Mouse (Mus musculus): ENCODE results near the gene Zfp616. TPM values are rescaled to one million over a fixed set of nuclear protein-coding genes. Genes with fewer than 3 reads are reported as not detected.

The Zfp616 gene
- not detected in 2 replicates for polyA plus RNA-seq (2016; fragmentation: Nextera tagmentation; extraction: Ambion mirVana)

GRCm38 (mm10) chr11:74069655-74070054 lies at the start of gene Zfp616:
TSS of gene Zfp616 (plus strand) at chr11:74069955.
- no peak for ATAC-seq
- no peaks in the 10 kb centered on the region for H3K27me3 ChIP-seq (replicated peaks)
- peaks cover 2% of the 10 kb centered on the region; the same call in 1 of the 2 replicates for H3K9me3 ChIP-seq (replicated peaks)
- H3K4me3 ChIP-seq, result no peak within 1 kb of the TSS
- no peak within 1 kb of the TSS for H3K27ac ChIP-seq
- no peak within 1 kb of the TSS for H3K4me2 ChIP-seq
- H3K36me3 ChIP-seq, result no peaks in the 10 kb centered on the region
- WGBS (ENCODE audit: insufficient replicate concordance), result 62% methylated on average over 1 of the region's 1 CpGs
- no peaks in the 10 kb centered on the region for H3K4me1 ChIP-seq
- H3K9ac ChIP-seq, result no peak within 1 kb of the TSS

- no peaks in the 10 kb centered on the region for H3K4me1 ChIP-seq
- H3K36me3 ChIP-seq, result no peaks in the 10 kb centered on the region
- ATAC-seq, result no peak
- 41% methylated on average over 3 of the region's 3 CpGs for WGBS (ENCODE audit: insufficient replicate concordance)
- no peaks in the 10 kb centered on the region for H3K9me3 ChIP-seq (replicated peaks)
- H3K27ac ChIP-seq, result no peak overlapping the region
- no peak overlapping the region for H3K9ac ChIP-seq
- no peaks in the 10 kb centered on the region for H3K27me3 ChIP-seq (replicated peaks)
- no peak overlapping the region for H3K4me2 ChIP-seq
- no peak overlapping the region for H3K4me3 ChIP-seq
These were observed 18.4 kb upstream of the Zfp616 start for GRCm38 (mm10) chr11:74051347-74051746.

- H3K4me2 ChIP-seq, result no peak within 1 kb of the TSS
- WGBS (ENCODE audit: insufficient replicate concordance), result 64% methylated on average over 2 of the region's 2 CpGs
These were observed 13.3 kb upstream of the Zfp616 start, which contains the start of the genes Olfr139 and Olfr399 for GRCm38 (mm10) chr11:74056451-74056850. TSS of gene Olfr139 (minus strand) at chr11:74056551. TSS of gene Olfr399 (minus strand) at chr11:74056615.

GRCm38 (mm10) chr11:74100724-74101123 lies 31.0 kb downstream of the Zfp616 start:
- no peak overlapping the region for H3K9ac ChIP-seq
- no peak for ATAC-seq
- no peaks in the 10 kb centered on the region for H3K27me3 ChIP-seq (replicated peaks)
- H3K36me3 ChIP-seq, result no peaks in the 10 kb centered on the region
- H3K4me2 ChIP-seq, result no peak overlapping the region
- H3K4me3 ChIP-seq, result no peak overlapping the region
- no peak overlapping the region for H3K27ac ChIP-seq
- no peaks in the 10 kb centered on the region for H3K4me1 ChIP-seq
- H3K9me3 ChIP-seq (replicated peaks), result 0 out of 2 replicates have a peak, but pooled peaks cover 3% of the 10 kb centered on the region
- 22% methylated on average over 2 of the region's 2 CpGs for WGBS (ENCODE audit: insufficient replicate concordance)

More at GRCm38 (mm10) chr11:74056451-74056850, 13.3 kb upstream of the Zfp616 start, which contains the start of the genes Olfr139 and Olfr399:
- Histone ChIP-seq H3K9me3 (replicated peaks) (0 out of 2 replicates have a peak, but pooled peaks cover 4% of the 10 kb centered on the region), H3K27me3 (replicated peaks) (no peaks in the 10 kb centered on the region), H3K4me3 (no peak within 1 kb of the TSS), H3K4me1 (no peaks in the 10 kb centered on the region), H3K9ac (no peak within 1 kb of the TSS), H3K27ac (no peak within 1 kb of the TSS), H3K36me3 (no peaks in the 10 kb centered on the region)
- no peak for ATAC-seq

GRCm38 (mm10) chr11:74101507-74101906 lies 31.8 kb downstream of the Zfp616 start:
- ATAC-seq, result no peak
- WGBS (ENCODE audit: insufficient replicate concordance), result 16% methylated on average over 2 of the region's 2 CpGs

GRCm38 (mm10) chr11:74105066-74105465 lies 35.3 kb downstream of the Zfp616 start:
- no peak overlapping the region for H3K27ac ChIP-seq
- H3K4me1 ChIP-seq, result no peaks in the 10 kb centered on the region
- ATAC-seq, result no peak
- H3K4me3 ChIP-seq, result no peak overlapping the region
- peaks cover 3% of the 10 kb centered on the region; the same call in 1 of the 2 replicates for H3K9me3 ChIP-seq (replicated peaks)
- H3K9ac ChIP-seq, result no peak overlapping the region
- 19% methylated on average over 5 of the region's 5 CpGs for WGBS (ENCODE audit: insufficient replicate concordance)
- H3K36me3 ChIP-seq, result no peaks in the 10 kb centered on the region
- no peaks in the 10 kb centered on the region for H3K27me3 ChIP-seq (replicated peaks)
- H3K4me2 ChIP-seq, result no peak overlapping the region

More at GRCm38 (mm10) chr11:74101507-74101906, 31.8 kb downstream of the Zfp616 start:
- Histone ChIP-seq H3K4me3 (no peak overlapping the region), H3K36me3 (no peaks in the 10 kb centered on the region), H3K9ac (no peak overlapping the region), H3K27me3 (replicated peaks) (no peaks in the 10 kb centered on the region), H3K4me2 (no peak overlapping the region), H3K9me3 (replicated peaks) (0 out of 2 replicates have a peak, but pooled peaks cover 3% of the 10 kb centered on the region), H3K4me1 (no peaks in the 10 kb centered on the region), H3K27ac (no peak overlapping the region)

GRCm38 (mm10) chr11:74113412-74113811 lies 43.7 kb downstream of the Zfp616 start, which contains the start of gene Olfr401:
TSS of gene Olfr401 (plus strand) at chr11:74113712.
- no peaks in the 10 kb centered on the region for H3K36me3 ChIP-seq
- no peaks in the 10 kb centered on the region for H3K27me3 ChIP-seq (replicated peaks)
- no peak within 1 kb of the TSS for H3K4me2 ChIP-seq
- H3K9ac ChIP-seq, result no peak within 1 kb of the TSS
- no peak within 1 kb of the TSS for H3K27ac ChIP-seq
- no peak for ATAC-seq
- no peaks in the 10 kb centered on the region for H3K4me1 ChIP-seq
- H3K9me3 ChIP-seq (replicated peaks), result peaks cover 8% of the 10 kb centered on the region
- H3K4me3 ChIP-seq, result no peak within 1 kb of the TSS

Other genes starting within 250 kb of the Zfp616 start
- gene Olfr393, start 218.5 kb upstream of the Zfp616 start, polyA plus RNA-seq (2016; fragmentation: Nextera tagmentation; extraction: Ambion mirVana), result not detected in 2 replicates
- not detected in 2 replicates for gene Olfr394, start 179.2 kb upstream of the Zfp616 start, polyA plus RNA-seq (2016; fragmentation: Nextera tagmentation; extraction: Ambion mirVana)
- gene Olfr395, start 160.7 kb upstream of the Zfp616 start, polyA plus RNA-seq (2016; fragmentation: Nextera tagmentation; extraction: Ambion mirVana), result not detected in 2 replicates
- gene Olfr23, start 133.3 kb upstream of the Zfp616 start, polyA plus RNA-seq (2016; fragmentation: Nextera tagmentation; extraction: Ambion mirVana), result not detected in 2 replicates
- gene Olfr397, start 109.1 kb upstream of the Zfp616 start, polyA plus RNA-seq (2016; fragmentation: Nextera tagmentation; extraction: Ambion mirVana), result not detected in 2 replicates
- gene Olfr398, start 79.5 kb upstream of the Zfp616 start, polyA plus RNA-seq (2016; fragmentation: Nextera tagmentation; extraction: Ambion mirVana), result not detected in 2 replicates
- not detected in 2 replicates for gene Olfr139, start 13.4 kb upstream of the Zfp616 start, polyA plus RNA-seq (2016; fragmentation: Nextera tagmentation; extraction: Ambion mirVana)
- not detected in 2 replicates for gene Olfr399, start 13.3 kb upstream of the Zfp616 start, polyA plus RNA-seq (2016; fragmentation: Nextera tagmentation; extraction: Ambion mirVana)
- not detected in 2 replicates for gene Olfr401, start 43.8 kb downstream of the Zfp616 start, polyA plus RNA-seq (2016; fragmentation: Nextera tagmentation; extraction: Ambion mirVana)
- not detected in 2 replicates for gene Olfr402, start 83.6 kb downstream of the Zfp616 start, polyA plus RNA-seq (2016; fragmentation: Nextera tagmentation; extraction: Ambion mirVana)
- not detected in 2 replicates for gene Olfr403, start 116.3 kb downstream of the Zfp616 start, polyA plus RNA-seq (2016; fragmentation: Nextera tagmentation; extraction: Ambion mirVana)
- not detected in 2 replicates for gene Olfr43, start 141.4 kb downstream of the Zfp616 start, polyA plus RNA-seq (2016; fragmentation: Nextera tagmentation; extraction: Ambion mirVana)
- not detected in 2 replicates for gene Olfr406, start 189.9 kb downstream of the Zfp616 start, polyA plus RNA-seq (2016; fragmentation: Nextera tagmentation; extraction: Ambion mirVana)
- not detected in 2 replicates for gene Olfr59, start 213.8 kb downstream of the Zfp616 start, polyA plus RNA-seq (2016; fragmentation: Nextera tagmentation; extraction: Ambion mirVana)